Mouse (Mus musculus): ENCODE results near the gene Herpud1. TPM values are rescaled to one million over a fixed set of nuclear protein-coding genes. Genes with fewer than 3 reads are reported as not detected.

Herpud1 gene
- polyA plus RNA-seq, 1 experiment from 2014 or later = 167 TPM

- Histone ChIP-seq H3K9me3 (replicated peaks; ENCODE audit: control insufficient read depth, low read length) (no peaks in the 10 kb centered on the region), H3K4me1 (ENCODE audit: control insufficient read depth, insufficient read depth, low read length) (peaks cover 10% of the 10 kb centered on the region), H3K27ac (ENCODE audit: low read length) (peak overlapping the region; percentile 96), H3K9ac (ENCODE audit: low read length) (peak overlapping the region; percentile 62), H3K4me2 (ENCODE audit: low read depth, low read length) (peak overlapping the region; percentile 30; the same call in 1 of the 2 replicates), H3K4me3 (replicated peaks; ENCODE audit: low read length) (no peak overlapping the region), H3K36me3 (ENCODE audit: control insufficient read depth, insufficient read depth, low read length) (no peaks in the 10 kb centered on the region), H3K27me3 (ENCODE audit: control insufficient read depth, insufficient read depth, low read length) (no peaks in the 10 kb centered on the region)
- peak; percentile 87 for ATAC-seq (ENCODE audit: insufficient read depth, low FRiP score)
- 50% methylated on average over 7 of the region's 7 CpGs for WGBS
Measured at GRCm38 (mm10) chr8:94354069-94354531, 32.1 kb upstream of the Herpud1 start.

DNA sequence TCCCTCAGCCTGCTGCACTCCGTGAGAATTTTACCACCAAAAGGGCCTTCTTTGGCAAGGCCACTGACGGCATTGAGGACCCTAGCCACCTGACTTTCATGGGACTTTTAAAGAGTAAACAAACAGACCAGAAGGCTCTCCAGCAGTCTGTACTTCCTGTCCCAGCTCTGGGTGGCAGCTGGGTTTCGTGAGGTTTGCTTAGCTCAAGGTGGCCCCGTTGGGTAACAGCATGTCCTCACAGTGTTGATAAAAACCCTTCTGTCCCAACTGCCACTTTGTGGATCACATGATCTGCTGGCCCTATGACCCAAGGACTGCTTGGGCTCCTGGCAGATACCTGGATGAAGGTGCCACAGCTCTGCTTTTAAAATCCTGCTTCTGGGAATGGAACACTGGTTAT is 31.7 kb upstream of the Herpud1 start:
- WGBS = 41% methylated on average over 4 of the region's 4 CpGs
- peak overlapping the region; percentile 96 for H3K27ac ChIP-seq (ENCODE audit: low read length)
- H3K36me3 ChIP-seq (ENCODE audit: control insufficient read depth, insufficient read depth, low read length) = no peaks in the 10 kb centered on the region
- no peak overlapping the region for H3K4me3 ChIP-seq (replicated peaks; ENCODE audit: low read length)
- peak; percentile 76 for ATAC-seq (ENCODE audit: insufficient read depth, low FRiP score)
- peaks cover 11% of the 10 kb centered on the region for H3K4me1 ChIP-seq (ENCODE audit: control insufficient read depth, insufficient read depth, low read length)
- no peaks in the 10 kb centered on the region for H3K9me3 ChIP-seq (replicated peaks; ENCODE audit: control insufficient read depth, low read length)
- peak overlapping the region; percentile 62 for H3K9ac ChIP-seq (ENCODE audit: low read length)
- no peaks in the 10 kb centered on the region for H3K27me3 ChIP-seq (ENCODE audit: control insufficient read depth, insufficient read depth, low read length)
- H3K4me2 ChIP-seq (ENCODE audit: low read depth, low read length) = peak overlapping the region; percentile 30; the same call in 1 of the 2 replicates

- no peak overlapping the region for H3K9ac ChIP-seq (ENCODE audit: low read length)
- H3K27ac ChIP-seq (ENCODE audit: low read length) = no peak overlapping the region
- 69% methylated on average over 6 of the region's 6 CpGs for WGBS
- H3K27me3 ChIP-seq (ENCODE audit: control insufficient read depth, insufficient read depth, low read length) = no peaks in the 10 kb centered on the region
- no peak for ATAC-seq (ENCODE audit: insufficient read depth, low FRiP score)
- peaks cover 11% of the 10 kb centered on the region for H3K4me1 ChIP-seq (ENCODE audit: control insufficient read depth, insufficient read depth, low read length)
- no peaks in the 10 kb centered on the region for H3K36me3 ChIP-seq (ENCODE audit: control insufficient read depth, insufficient read depth, low read length)
- H3K4me2 ChIP-seq (ENCODE audit: low read depth, low read length) = no peak overlapping the region
- no peak overlapping the region for H3K4me3 ChIP-seq (replicated peaks; ENCODE audit: low read length)
- H3K9me3 ChIP-seq (replicated peaks; ENCODE audit: control insufficient read depth, low read length) = no peaks in the 10 kb centered on the region
Measured at GRCm38 (mm10) chr8:94357220-94357619, 29.0 kb upstream of the Herpud1 start.

GRCm38 (mm10) chr8:94358541-94358940 is 27.7 kb upstream of the Herpud1 start:
- H3K4me1 ChIP-seq (ENCODE audit: control insufficient read depth, insufficient read depth, low read length) = peaks cover 20% of the 10 kb centered on the region
- H3K9me3 ChIP-seq (replicated peaks; ENCODE audit: control insufficient read depth, low read length) = no peaks in the 10 kb centered on the region
- no peaks in the 10 kb centered on the region for H3K27me3 ChIP-seq (ENCODE audit: control insufficient read depth, insufficient read depth, low read length)
- no peaks in the 10 kb centered on the region for H3K36me3 ChIP-seq (ENCODE audit: control insufficient read depth, insufficient read depth, low read length)
- no peak for ATAC-seq (ENCODE audit: insufficient read depth, low FRiP score)
- peak overlapping the region; percentile 22; the same call in 1 of the 2 replicates for H3K27ac ChIP-seq (ENCODE audit: low read length)
- H3K4me3 ChIP-seq (replicated peaks; ENCODE audit: low read length) = no peak overlapping the region
- WGBS = 52% methylated on average over 5 of the region's 5 CpGs
- H3K4me2 ChIP-seq (ENCODE audit: low read depth, low read length) = no peak overlapping the region
- no peak overlapping the region for H3K9ac ChIP-seq (ENCODE audit: low read length)

DNA sequence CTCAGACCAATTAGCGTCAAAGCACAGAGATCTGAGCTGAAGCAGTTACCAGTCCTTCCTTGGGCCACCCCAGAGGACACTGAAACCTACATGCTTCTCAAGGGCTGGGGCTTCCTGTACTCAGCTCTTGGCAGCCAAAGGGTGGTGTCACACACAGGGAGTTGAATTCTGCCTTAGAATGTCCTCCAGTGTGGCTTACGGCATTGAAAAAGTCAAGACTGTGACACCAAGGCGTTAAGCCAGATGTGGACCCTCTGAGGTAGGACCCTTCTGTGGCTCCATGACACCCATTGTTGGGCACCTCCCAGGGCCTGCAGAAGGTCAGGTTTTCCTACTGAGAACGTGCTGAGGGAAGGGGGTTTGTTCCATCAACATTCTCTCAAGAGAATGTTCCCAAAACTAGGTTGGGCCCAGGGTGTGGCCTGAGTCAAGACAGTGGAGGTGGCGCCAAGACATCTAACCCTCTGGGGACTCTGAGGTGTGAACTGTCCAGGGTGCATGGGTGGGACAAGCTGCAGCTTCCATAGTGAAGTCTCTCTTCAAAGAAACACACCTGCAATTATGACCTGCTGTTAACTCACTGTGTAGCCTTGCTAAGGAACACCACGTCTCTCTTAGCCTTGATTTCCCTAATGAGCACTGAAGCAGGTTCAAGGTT is 24.3 kb upstream of the Herpud1 start:
- Histone ChIP-seq H3K9ac (ENCODE audit: low read length) (no peak overlapping the region), H3K27ac (ENCODE audit: low read length) (peak overlapping the region; percentile 94), H3K27me3 (ENCODE audit: control insufficient read depth, insufficient read depth, low read length) (no peaks in the 10 kb centered on the region), H3K36me3 (ENCODE audit: control insufficient read depth, insufficient read depth, low read length) (no peaks in the 10 kb centered on the region), H3K4me3 (replicated peaks; ENCODE audit: low read length) (no peak overlapping the region), H3K9me3 (replicated peaks; ENCODE audit: control insufficient read depth, low read length) (no peaks in the 10 kb centered on the region), H3K4me2 (ENCODE audit: low read depth, low read length) (no peak overlapping the region), H3K4me1 (ENCODE audit: control insufficient read depth, insufficient read depth, low read length) (peaks cover 19% of the 10 kb centered on the region)
- ATAC-seq (ENCODE audit: insufficient read depth, low FRiP score) = no peak
- 75% methylated on average over 6 of the region's 6 CpGs for WGBS

GRCm38 (mm10) chr8:94362607-94363239 is 23.5 kb upstream of the Herpud1 start:
- peak overlapping the region; percentile 52; the same call in 1 of the 2 replicates for H3K9ac ChIP-seq (ENCODE audit: low read length)
- H3K36me3 ChIP-seq (ENCODE audit: control insufficient read depth, insufficient read depth, low read length) = no peaks in the 10 kb centered on the region
- H3K4me1 ChIP-seq (ENCODE audit: control insufficient read depth, insufficient read depth, low read length) = peaks cover 19% of the 10 kb centered on the region
- H3K27ac ChIP-seq (ENCODE audit: low read length) = peak overlapping the region; percentile 94
- ATAC-seq (ENCODE audit: insufficient read depth, low FRiP score) = peak; percentile 87
- no peaks in the 10 kb centered on the region for H3K9me3 ChIP-seq (replicated peaks; ENCODE audit: control insufficient read depth, low read length)
- 61% methylated on average over 7 of the region's 7 CpGs for WGBS
- H3K4me2 ChIP-seq (ENCODE audit: low read depth, low read length) = no peak overlapping the region; the same call in 1 of the 2 replicates
- no peaks in the 10 kb centered on the region for H3K27me3 ChIP-seq (ENCODE audit: control insufficient read depth, insufficient read depth, low read length)
- no peak overlapping the region for H3K4me3 ChIP-seq (replicated peaks; ENCODE audit: low read length)

GRCm38 (mm10) chr8:94363288-94363688 is 22.9 kb upstream of the Herpud1 start:
- Histone ChIP-seq H3K36me3 (ENCODE audit: control insufficient read depth, insufficient read depth, low read length) (no peaks in the 10 kb centered on the region), H3K27ac (ENCODE audit: low read length) (peak overlapping the region; percentile 94), H3K4me3 (replicated peaks; ENCODE audit: low read length) (no peak overlapping the region), H3K9me3 (replicated peaks; ENCODE audit: control insufficient read depth, low read length) (no peaks in the 10 kb centered on the region), H3K4me2 (ENCODE audit: low read depth, low read length) (no peak overlapping the region; the same call in 1 of the 2 replicates), H3K9ac (ENCODE audit: low read length) (peak overlapping the region; percentile 52; the same call in 1 of the 2 replicates), H3K27me3 (ENCODE audit: control insufficient read depth, insufficient read depth, low read length) (no peaks in the 10 kb centered on the region), H3K4me1 (ENCODE audit: control insufficient read depth, insufficient read depth, low read length) (peaks cover 19% of the 10 kb centered on the region)
- whole genome bisulfite sequencing = 30% methylated on average over 4 of the region's 4 CpGs
- ATAC-seq (ENCODE audit: insufficient read depth, low FRiP score) = peak; percentile 86

GRCm38 (mm10) chr8:94363906-94364305 is 22.3 kb upstream of the Herpud1 start:
- no peak overlapping the region for H3K9ac ChIP-seq (ENCODE audit: low read length)
- no peak for ATAC-seq (ENCODE audit: insufficient read depth, low FRiP score)
- H3K27ac ChIP-seq (ENCODE audit: low read length) = peak overlapping the region; percentile 94; the same call in 1 of the 2 replicates
- H3K4me2 ChIP-seq (ENCODE audit: low read depth, low read length) = no peak overlapping the region
- H3K4me3 ChIP-seq (replicated peaks; ENCODE audit: low read length) = no peak overlapping the region
- 74% methylated on average over 2 of the region's 2 CpGs for WGBS
- no peaks in the 10 kb centered on the region for H3K9me3 ChIP-seq (replicated peaks; ENCODE audit: control insufficient read depth, low read length)
- H3K36me3 ChIP-seq (ENCODE audit: control insufficient read depth, insufficient read depth, low read length) = no peaks in the 10 kb centered on the region
- H3K4me1 ChIP-seq (ENCODE audit: control insufficient read depth, insufficient read depth, low read length) = peaks cover 17% of the 10 kb centered on the region
- H3K27me3 ChIP-seq (ENCODE audit: control insufficient read depth, insufficient read depth, low read length) = no peaks in the 10 kb centered on the region

DNA sequence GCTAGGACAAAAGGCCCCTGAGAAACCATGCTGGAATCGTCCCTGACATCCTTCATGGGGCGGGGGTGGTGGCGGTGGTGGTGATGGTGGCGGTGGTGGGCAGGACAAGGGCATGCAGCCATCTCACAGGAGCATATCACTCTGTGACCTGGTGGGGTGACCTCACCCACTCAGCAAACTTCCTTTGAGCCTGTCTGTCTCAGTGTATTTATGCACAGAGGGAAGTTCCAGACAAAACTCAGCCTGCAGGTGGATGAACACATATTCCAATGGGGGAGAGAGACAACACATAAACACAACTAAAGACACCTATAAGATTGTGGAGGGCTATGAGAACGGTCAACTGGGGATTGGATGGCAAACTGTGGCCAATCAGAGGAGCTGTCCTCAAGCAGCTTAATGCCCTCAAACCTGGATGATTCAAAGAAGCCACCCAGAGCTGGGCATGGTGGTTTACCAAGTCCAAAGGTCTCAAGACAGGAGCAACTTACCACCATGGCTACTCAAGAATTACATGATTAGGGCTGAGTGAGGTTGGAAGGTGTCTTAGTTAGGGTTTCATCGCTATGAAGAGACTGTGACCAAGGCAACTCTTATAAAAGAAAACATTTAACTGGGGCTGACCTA is 21.4 kb upstream of the Herpud1 start:
- H3K4me3 ChIP-seq (replicated peaks; ENCODE audit: low read length) = no peak overlapping the region
- no peaks in the 10 kb centered on the region for H3K27me3 ChIP-seq (ENCODE audit: control insufficient read depth, insufficient read depth, low read length)
- H3K4me2 ChIP-seq (ENCODE audit: low read depth, low read length) = no peak overlapping the region
- no peak for ATAC-seq (ENCODE audit: insufficient read depth, low FRiP score)
- no peaks in the 10 kb centered on the region for H3K9me3 ChIP-seq (replicated peaks; ENCODE audit: control insufficient read depth, low read length)
- 90% methylated on average over 6 of the region's 6 CpGs for WGBS
- H3K9ac ChIP-seq (ENCODE audit: low read length) = no peak overlapping the region
- H3K36me3 ChIP-seq (ENCODE audit: control insufficient read depth, insufficient read depth, low read length) = no peaks in the 10 kb centered on the region
- H3K27ac ChIP-seq (ENCODE audit: low read length) = no peak overlapping the region
- H3K4me1 ChIP-seq (ENCODE audit: control insufficient read depth, insufficient read depth, low read length) = peaks cover 14% of the 10 kb centered on the region; the same call in 1 of the 2 replicates
